Mouse (Mus musculus): Measurements from ENCODE around the gene Csnk1g2.

- no peak for TF ChIP-seq POLR2A (IDR thresholded peaks at IDR 0.05; ENCODE audit: insufficient read length, low read depth)
- no peak for TF ChIP-seq MYOD1 (IDR thresholded peaks at IDR 0.05; ENCODE audit: control insufficient read depth in 1 of 3, insufficient read length in 2 of 3, low read depth in 2 of 3)
- no peak for TF ChIP-seq POLR2AphosphoS2 (IDR thresholded peaks at IDR 0.05; ENCODE audit: insufficient read length, low read depth)
- no peak for TF ChIP-seq MYOG (IDR thresholded peaks at IDR 0.05; ENCODE audit: control insufficient read depth in 1 of 3, insufficient read depth in 1 of 3, insufficient read length in 2 of 3, low read depth in 2 of 3)
- no peak for TF ChIP-seq SRF (IDR thresholded peaks at IDR 0.05; ENCODE audit: control insufficient read depth, insufficient read length, low read depth)
- TF ChIP-seq REST (IDR thresholded peaks at IDR 0.05; ENCODE audit: insufficient read depth, insufficient read length) = no peak
- TF ChIP-seq TCF3 (IDR thresholded peaks at IDR 0.05; ENCODE audit: insufficient read length, low read depth) = no peak
- no peak for TF ChIP-seq E2F4 (IDR thresholded peaks at IDR 0.05; ENCODE audit: insufficient read depth)
- no peak for TF ChIP-seq MAX (IDR thresholded peaks at IDR 0.05; ENCODE audit: low read depth)
Measured at GRCm38 (mm10) chr10:80675405-80676197, 53.0 kb downstream of the Csnk1g2 start.

Data from myocyte (in vitro differentiated cells).